Mouse (Mus musculus) activated CD4-positive, CD25-positive, alpha-beta regulatory T cell, adult 9 weeks (primary cell): ENCODE measurements around the gene Ldhc. TPM values are rescaled to one million over a fixed set of nuclear protein-coding genes. Genes with fewer than 3 reads are reported as not detected.

ENCODE experiments used
- polyA plus RNA-seq: library from polyadenylated mRNA; unstranded; fragments of 100-300 nt; shearing (Covaris generic); gene quantifications from one replicate; pipeline ENCODE4 v1.2.1, GENCODE M21; 2017

The Ldhc gene
- polyA plus RNA-seq: not detected

GRCm38 (mm10) chr7:46860996-46861395 is at the start of gene Ldhc:
Ldhc (plus strand) TSS chr7:46861203.

GRCm38 (mm10) chr7:46840787-46841525 is 20.0 kb upstream of the Ldhc start, which contains the start of gene Ldha:
Ldha (plus strand) TSS chr7:46841475.

GRCm38 (mm10) chr7:46919551-46920176 is 58.7 kb downstream of the Ldhc start, which contains the start of gene Tsg101:
Tsg101 (minus strand) TSS chr7:46919969.

Other genes starting within 250 kb of the Ldhc start
- 21.3 TPM for gene Sergef, start 221.4 kb upstream of the Ldhc start, polyA plus RNA-seq
- gene Tph1, start 188.7 kb upstream of the Ldhc start, polyA plus RNA-seq: 0.34 TPM
- 25.1 TPM for gene Saal1, start 150.5 kb upstream of the Ldhc start, polyA plus RNA-seq
- gene Saa3, start 145.5 kb upstream of the Ldhc start, polyA plus RNA-seq: not detected
- gene Saa4, start 128.6 kb upstream of the Ldhc start, polyA plus RNA-seq: not detected
- not detected for gene Saa1, start 118.2 kb upstream of the Ldhc start, polyA plus RNA-seq
- gene Saa2, start 109.4 kb upstream of the Ldhc start, polyA plus RNA-seq: not detected
- gene Hps5, start 65.1 kb upstream of the Ldhc start, polyA plus RNA-seq: 39.7 TPM
- 42.9 TPM for gene Gtf2h1, start 65.1 kb upstream of the Ldhc start, polyA plus RNA-seq
- 1,357 TPM for gene Ldha, start 19.7 kb upstream of the Ldhc start, polyA plus RNA-seq
- 133 TPM for gene Tsg101, start 58.8 kb downstream of the Ldhc start, polyA plus RNA-seq
- gene Uevld, start 97.3 kb downstream of the Ldhc start, polyA plus RNA-seq: 9.3 TPM
- gene Gm9999, start 122.4 kb downstream of the Ldhc start, polyA plus RNA-seq: not detected
- 52.0 TPM for gene Spty2d1, start 147.2 kb downstream of the Ldhc start, polyA plus RNA-seq
- 5.8 TPM for gene Tmem86a, start 189.4 kb downstream of the Ldhc start, polyA plus RNA-seq